In genomic region chr5:64159065-64159780, GRCm38 (mm10) we compare ENCODE assay signal across 7 mouse cellular contexts. TPM values are rescaled to one million over a fixed set of nuclear protein-coding genes. Genes with fewer than 3 reads are reported as not detected.
DNase-seq lines count a peak whose midpoint lies in the region; ATAC-seq lines count a peak whose summit lies in the region.

No protein-coding gene starts in this region.

- peak overlapping the region; percentile 61 for H3K4me3 ChIP-seq in neural tube, embryonic 11.5 days (ENCODE audit: low read depth, low read length)
- peak overlapping the region; percentile 75 for H3K4me3 ChIP-seq in heart, embryonic 16.5 days (ENCODE audit: low read length)
- peak overlapping the region; percentile 67 for H3K4me3 ChIP-seq in midbrain, embryonic 13.5 days (replicated peaks)

- no peaks in the 10 kb centered on the region for H3K9me3 ChIP-seq in neural tube, embryonic 11.5 days (ENCODE audit: control insufficient read depth, low read length)
- no peaks in the 10 kb centered on the region for H3K9me3 ChIP-seq in heart, embryonic 16.5 days (replicated peaks; ENCODE audit: control insufficient read depth, low read length)
- no peaks in the 10 kb centered on the region for H3K9me3 ChIP-seq in midbrain, embryonic 13.5 days

- H3K36me3 ChIP-seq in neural tube, embryonic 11.5 days (ENCODE audit: control insufficient read depth, insufficient read depth, low read length) = no peaks in the 10 kb centered on the region
- no peaks in the 10 kb centered on the region for H3K36me3 ChIP-seq in heart, embryonic 16.5 days (ENCODE audit: control insufficient read depth, insufficient read depth)
- no peaks in the 10 kb centered on the region for H3K36me3 ChIP-seq in midbrain, embryonic 13.5 days

- intact Hi-C loops in left cerebral cortex, postnatal 25 days (cut with DNase I) = no loop called here

- peaks cover 34% of the 10 kb centered on the region for H3K27me3 ChIP-seq in neural tube, embryonic 11.5 days (ENCODE audit: control insufficient read depth, insufficient read depth, low read length)
- peaks cover 3% of the 10 kb centered on the region; the same call in 1 of the 2 replicates for H3K27me3 ChIP-seq in heart, embryonic 16.5 days (ENCODE audit: control insufficient read depth, insufficient read depth, low read length)
- H3K27me3 ChIP-seq in midbrain, embryonic 13.5 days = peaks cover 55% of the 10 kb centered on the region

- ATAC-seq in neural tube, embryonic 11.5 days (ENCODE audit: insufficient read depth, low FRiP score, low TSS enrichment) = peak; percentile 39
- no peak for ATAC-seq in heart, embryonic 16.5 days (replicated peaks; ENCODE audit: extremely low read depth, insufficient read depth, low FRiP score)
- peak; percentile 63 for ATAC-seq in midbrain, embryonic 13.5 days

- peaks cover 5% of the 10 kb centered on the region; the same call in 1 of the 2 replicates for H3K4me1 ChIP-seq in neural tube, embryonic 11.5 days (ENCODE audit: control insufficient read depth, insufficient read depth, low read length)
- H3K4me1 ChIP-seq in heart, embryonic 16.5 days (ENCODE audit: control insufficient read depth, insufficient read depth, low read length) = peaks cover 24% of the 10 kb centered on the region
- H3K4me1 ChIP-seq in midbrain, embryonic 13.5 days (replicated peaks) = peaks cover 15% of the 10 kb centered on the region

- WGBS in neural tube, embryonic 11.5 days = under 1% methylated on average over 39 of the region's 39 CpGs
- under 1% methylated on average over 39 of the region's 39 CpGs for WGBS in heart, embryonic 16.5 days
- WGBS in midbrain, embryonic 13.5 days = under 1% methylated on average over 39 of the region's 39 CpGs

- peak overlapping the region; percentile 100 for H3K4me2 ChIP-seq in neural tube, embryonic 11.5 days (ENCODE audit: low read depth)
- peak overlapping the region; percentile 93 for H3K4me2 ChIP-seq in heart, embryonic 16.5 days (ENCODE audit: low read depth, low read length)
- peak overlapping the region; percentile 100 for H3K4me2 ChIP-seq in midbrain, embryonic 13.5 days (replicated peaks)

- peak; percentile 59 for DNase-seq in neural tube, embryonic 11.5 days (ENCODE audit: low spot score)
- DNase-seq in neural tube, embryonic 10.5 days (ENCODE audit: extremely low spot score, low spot score) = no peak
- peak; percentile 71 to 74 for DNase-seq in cerebellum, postnatal 10 days
- DNase-seq in left cerebral cortex, postnatal 25 days (ENCODE audit: low spot score in 2 of 2) = peak; percentile 50 to 70
- peak; percentile 51 for DNase-seq in testis, postnatal 10 days (ENCODE audit: low spot score)

- peak overlapping the region; percentile 58 for H3K9ac ChIP-seq in neural tube, embryonic 11.5 days (ENCODE audit: low read length)
- peak overlapping the region; percentile 79 for H3K9ac ChIP-seq in heart, embryonic 16.5 days (ENCODE audit: low read length)
- H3K9ac ChIP-seq in midbrain, embryonic 13.5 days (replicated peaks) = peak overlapping the region; percentile 69

- no peak overlapping the region for H3K27ac ChIP-seq in neural tube, embryonic 11.5 days (ENCODE audit: low read depth, low read length)
- H3K27ac ChIP-seq in heart, embryonic 16.5 days (ENCODE audit: low read length) = no peak overlapping the region
- no peak overlapping the region for H3K27ac ChIP-seq in midbrain, embryonic 13.5 days

RNA-seq across cellular contexts. Expression of gene Tbc1d1, which starts 3.1 kb away (rescaled TPM):
- 32.4 and 33.3 TPM in 2 replicates for polyA plus RNA-seq in neural tube, embryonic 11.5 days (2014; fragmentation: Nextera tagmentation; extraction: Ambion mirVana)
- polyA plus RNA-seq in heart, embryonic 16.5 days (2015; fragmentation: Nextera tagmentation; extraction: Ambion mirVana) = 27.4 and 28.5 TPM in 2 replicates
- total RNA-seq in left cerebral cortex, postnatal 25 days (2021) = 10 to 100 TPM; 16.2 to 20.2 TPM
- polyA plus RNA-seq in midbrain, embryonic 13.5 days (2015; fragmentation: Nextera tagmentation; extraction: Ambion mirVana) = 10.6 and 11.7 TPM in 2 replicates
